Mouse (Mus musculus) embryo, embryonic 11 days (tissue): ENCODE results near the gene Celsr3.

Experiments
- DNase-seq: peaks from one replicate; pipeline ENCODE4 v3.0.0-alpha.2; 2015

Gene Celsr3

DNA sequence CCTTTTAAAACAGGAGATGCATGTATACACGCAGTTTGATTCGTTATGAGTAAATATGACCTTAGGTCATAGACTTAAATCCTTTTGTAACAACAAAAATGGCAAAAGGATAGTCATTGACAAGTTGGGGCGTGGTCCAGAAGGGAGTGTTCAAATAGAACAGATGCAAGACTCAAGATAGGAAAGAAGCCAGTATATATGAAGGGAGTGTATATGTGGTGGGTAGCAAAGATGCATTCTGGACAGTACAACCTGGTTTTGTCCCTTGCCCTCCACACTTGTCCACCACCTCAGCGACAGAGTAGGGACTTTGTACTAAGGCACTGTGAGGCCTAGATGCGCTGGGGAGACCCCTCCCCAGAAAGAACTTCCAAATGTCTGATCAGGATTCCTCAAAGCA lies 18.4 kb upstream of the Celsr3 start:
- DNase-seq: no peak

DNA sequence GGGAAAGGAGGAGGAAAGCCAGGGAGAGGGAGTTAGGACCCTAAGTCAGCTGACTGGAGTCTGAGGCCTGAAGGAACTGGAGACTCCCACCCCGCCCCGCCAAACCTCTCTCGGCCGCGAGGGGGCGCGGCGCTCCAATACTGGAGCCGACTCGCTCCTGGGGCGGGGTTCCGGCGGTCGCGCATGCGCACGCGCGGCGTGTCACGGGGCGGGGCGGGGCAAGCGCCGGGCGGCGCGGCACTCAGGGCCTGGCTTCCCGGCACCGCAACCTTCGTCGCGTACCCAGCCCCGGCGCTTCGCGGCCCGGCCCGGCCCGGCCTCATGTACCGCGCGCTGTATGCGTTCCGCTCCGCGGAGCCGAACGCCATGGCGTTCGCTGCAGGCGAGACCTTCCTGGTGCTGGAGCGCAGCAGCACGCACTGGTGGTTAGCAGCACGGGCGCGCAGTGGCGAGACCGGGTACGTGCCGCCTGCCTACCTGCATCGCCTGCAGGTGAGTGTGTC lies 17.9 kb upstream of the Celsr3 start, which contains the start of gene Nckipsd:
TSS of gene Nckipsd (plus strand) at position 206 of the 503 bp plus-strand sequence.
- peak; percentile 95 for DNase-seq

- no peak for DNase-seq
These were observed 16.9 kb upstream of the Celsr3 start for GRCm38 (mm10) chr9:108809188-108809587.

DNA sequence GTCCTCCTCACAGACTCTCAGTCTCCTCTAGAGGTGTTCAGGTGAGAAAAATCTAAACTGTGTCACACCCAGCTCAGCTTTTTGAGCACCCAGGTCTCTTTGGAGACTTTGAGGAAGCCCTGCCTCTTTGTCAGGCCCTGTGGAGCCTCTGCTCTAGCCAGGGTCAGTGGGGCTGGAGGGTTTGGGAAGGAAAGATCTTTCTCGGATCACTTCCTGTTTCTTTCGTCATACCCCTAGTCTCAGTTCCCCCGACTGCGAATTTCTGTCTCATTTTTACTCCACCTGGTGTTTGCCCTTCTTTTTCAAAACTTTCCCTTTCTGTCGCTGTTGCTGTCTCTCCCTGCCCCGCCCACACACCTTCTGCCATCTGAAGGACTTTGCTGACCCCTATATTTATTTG lies 16.4 kb upstream of the Celsr3 start:
- no peak for DNase-seq

- no peak for DNase-seq
These were observed 15.6 kb upstream of the Celsr3 start for GRCm38 (mm10) chr9:108810516-108810915.

DNA sequence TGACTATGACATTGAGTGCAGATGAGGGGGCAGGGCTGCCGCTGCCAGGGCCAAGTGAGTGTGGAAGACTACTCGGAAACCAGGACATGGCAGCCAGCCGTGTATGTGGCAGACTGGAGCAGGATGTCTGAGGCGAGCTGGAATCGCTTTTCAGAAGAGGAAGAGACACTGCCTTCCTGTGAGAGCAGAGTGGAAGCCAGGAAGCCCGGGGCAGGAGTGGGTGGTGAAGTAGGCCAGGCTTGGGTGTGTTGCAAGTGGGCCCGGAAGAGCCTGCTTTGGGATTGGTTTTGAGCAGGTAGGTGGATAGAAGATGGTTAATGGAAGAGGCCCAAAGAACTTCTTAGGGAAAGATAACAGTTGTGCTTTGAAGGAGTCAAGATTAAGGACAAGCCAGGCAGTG lies 10.6 kb upstream of the Celsr3 start:
- DNase-seq: no peak

- DNase-seq: peak; percentile 55
These were observed 6.6 kb upstream of the Celsr3 start for GRCm38 (mm10) chr9:108819495-108819894.

DNA sequence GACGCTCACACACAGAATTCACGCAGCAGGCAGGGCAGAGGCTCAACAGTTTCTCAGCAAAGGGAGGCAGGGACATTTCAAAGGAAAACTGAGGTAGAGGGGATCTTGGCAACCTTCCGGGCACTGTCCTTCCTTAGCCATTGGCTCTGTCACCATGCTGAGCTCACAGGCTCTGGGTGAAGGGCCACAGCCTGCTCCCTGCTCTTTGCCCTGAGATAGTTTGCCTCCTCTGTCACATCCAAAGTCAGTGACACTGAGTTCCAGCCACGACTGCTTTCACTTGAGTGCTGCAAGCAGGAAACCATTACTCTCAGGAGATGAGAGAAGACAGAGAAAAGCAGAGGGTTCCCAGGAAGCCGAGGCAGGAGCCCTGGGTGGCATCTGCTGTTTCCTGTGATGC lies 6.0 kb upstream of the Celsr3 start:
- DNase-seq: no peak

DNA sequence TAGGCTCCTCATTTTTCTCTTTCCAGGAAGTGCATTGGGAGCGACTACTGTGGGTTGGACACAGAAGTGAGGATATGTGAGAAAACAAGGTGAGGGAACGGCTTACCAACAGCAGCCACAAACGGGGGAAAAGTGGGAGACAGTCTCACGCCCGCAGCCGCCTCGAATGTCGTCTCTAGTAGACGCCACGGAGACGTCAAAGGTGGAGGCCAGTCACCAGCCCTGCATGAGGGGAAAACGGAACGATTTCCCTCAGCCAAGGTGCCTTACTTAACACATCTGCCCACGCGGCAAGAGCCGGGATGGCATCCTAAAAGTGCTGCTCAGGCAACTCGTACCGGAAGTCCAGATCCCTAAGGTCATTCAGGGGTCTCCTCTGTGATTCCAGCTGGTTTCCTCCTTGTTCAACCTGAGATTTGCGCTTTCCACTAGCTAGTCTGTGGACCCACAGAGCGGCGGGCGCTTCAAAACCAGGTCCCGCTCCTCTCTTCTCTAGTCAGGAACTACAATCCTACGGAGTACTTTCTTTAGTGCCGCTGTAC lies 1.9 kb upstream of the Celsr3 start:
- DNase-seq: peak; percentile 28

- DNase-seq: peak; percentile 82
These were observed 1.2 kb upstream of the Celsr3 start for GRCm38 (mm10) chr9:108824755-108825413.

- DNase-seq: peak; percentile 84
These were observed 700 bp downstream of the Celsr3 start for GRCm38 (mm10) chr9:108826700-108827340.

DNA sequence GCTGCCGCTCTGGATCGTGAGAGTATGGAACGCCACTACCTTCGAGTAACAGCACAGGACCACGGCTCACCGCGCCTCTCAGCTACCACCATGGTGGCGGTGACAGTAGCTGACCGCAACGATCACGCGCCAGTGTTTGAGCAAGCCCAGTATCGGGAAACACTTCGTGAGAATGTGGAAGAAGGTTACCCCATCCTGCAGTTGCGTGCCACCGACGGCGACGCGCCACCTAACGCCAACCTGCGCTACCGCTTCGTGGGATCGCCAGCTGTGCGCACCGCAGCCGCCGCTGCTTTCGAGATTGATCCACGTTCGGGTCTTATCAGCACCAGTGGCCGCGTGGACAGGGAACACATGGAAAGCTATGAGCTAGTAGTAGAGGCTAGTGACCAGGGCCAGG lies 1.3 kb downstream of the Celsr3 start:
- DNase-seq: no peak

DNA sequence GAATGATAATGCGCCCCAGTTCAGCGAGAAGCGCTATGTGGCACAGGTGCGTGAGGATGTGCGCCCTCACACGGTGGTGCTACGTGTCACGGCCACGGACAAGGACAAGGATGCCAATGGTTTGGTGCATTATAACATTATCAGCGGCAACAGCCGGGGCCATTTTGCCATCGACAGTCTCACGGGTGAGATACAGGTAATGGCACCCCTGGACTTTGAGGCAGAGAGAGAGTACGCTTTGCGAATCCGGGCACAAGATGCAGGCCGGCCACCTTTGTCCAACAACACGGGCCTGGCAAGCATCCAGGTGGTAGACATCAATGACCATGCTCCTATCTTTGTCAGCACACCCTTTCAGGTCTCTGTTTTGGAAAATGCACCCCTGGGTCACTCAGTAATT lies 1.8 kb downstream of the Celsr3 start:
- no peak for DNase-seq

DNA sequence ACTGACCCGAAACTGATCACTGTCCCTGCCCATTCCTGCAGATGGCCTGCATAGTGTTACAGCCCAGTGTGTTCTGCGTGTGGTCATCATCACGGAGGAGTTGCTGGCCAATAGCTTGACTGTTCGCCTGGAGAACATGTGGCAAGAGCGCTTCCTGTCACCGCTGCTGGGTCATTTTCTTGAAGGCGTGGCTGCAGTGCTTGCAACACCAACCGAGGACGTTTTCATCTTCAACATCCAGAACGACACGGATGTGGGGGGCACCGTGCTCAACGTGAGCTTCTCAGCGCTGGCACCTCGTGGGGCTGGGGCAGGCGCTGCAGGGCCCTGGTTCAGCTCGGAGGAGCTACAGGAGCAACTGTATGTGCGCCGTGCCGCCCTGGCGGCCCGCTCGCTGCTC lies 5.5 kb downstream of the Celsr3 start:
- DNase-seq: peak; percentile 20

- peak; percentile 98 for DNase-seq
These were observed 6.4 kb downstream of the Celsr3 start for GRCm38 (mm10) chr9:108832390-108833108.

GRCm38 (mm10) chr9:108842989-108843388 lies 16.9 kb downstream of the Celsr3 start:
- peak; percentile 35 for DNase-seq

- DNase-seq: no peak
These were observed 19.3 kb downstream of the Celsr3 start for GRCm38 (mm10) chr9:108845390-108845789.

DNA sequence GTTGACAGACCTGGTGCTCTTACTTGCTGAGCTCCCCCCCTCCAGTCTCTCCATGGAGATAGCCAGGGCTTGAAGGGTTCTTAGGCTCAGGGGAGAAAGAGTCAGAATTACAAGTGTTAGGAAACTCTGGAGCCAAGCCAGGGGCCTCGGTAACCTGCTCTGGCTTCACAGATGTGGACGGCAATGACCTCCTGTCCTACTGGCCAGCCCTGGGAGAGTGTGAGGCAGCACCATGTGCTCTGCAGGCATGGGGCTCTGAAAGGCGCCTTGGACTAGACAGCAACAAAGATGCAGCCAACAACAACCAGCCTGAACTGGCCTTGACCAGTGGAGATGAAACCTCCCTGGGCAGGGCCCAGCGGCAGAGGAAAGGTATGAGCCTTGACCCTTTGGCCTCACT lies 21.3 kb downstream of the Celsr3 start:
- no peak for DNase-seq

DNA sequence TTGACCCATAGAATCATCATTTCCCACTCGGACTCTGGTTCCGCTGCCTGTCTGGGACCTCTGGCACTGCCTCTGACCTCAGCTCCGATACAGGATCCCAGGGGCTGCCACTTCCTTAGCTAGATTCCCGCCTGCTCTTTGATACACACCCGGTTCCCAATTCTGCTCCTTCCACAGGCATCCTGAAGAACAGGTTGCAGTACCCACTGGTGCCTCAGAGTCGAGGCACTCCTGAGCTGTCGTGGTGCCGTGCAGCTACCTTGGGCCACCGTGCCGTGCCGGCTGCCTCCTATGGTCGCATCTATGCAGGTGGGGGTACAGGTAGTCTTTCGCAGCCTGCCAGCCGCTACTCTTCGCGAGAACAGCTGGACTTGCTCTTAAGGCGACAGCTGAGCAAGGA lies 22.3 kb downstream of the Celsr3 start:
- no peak for DNase-seq

DNA sequence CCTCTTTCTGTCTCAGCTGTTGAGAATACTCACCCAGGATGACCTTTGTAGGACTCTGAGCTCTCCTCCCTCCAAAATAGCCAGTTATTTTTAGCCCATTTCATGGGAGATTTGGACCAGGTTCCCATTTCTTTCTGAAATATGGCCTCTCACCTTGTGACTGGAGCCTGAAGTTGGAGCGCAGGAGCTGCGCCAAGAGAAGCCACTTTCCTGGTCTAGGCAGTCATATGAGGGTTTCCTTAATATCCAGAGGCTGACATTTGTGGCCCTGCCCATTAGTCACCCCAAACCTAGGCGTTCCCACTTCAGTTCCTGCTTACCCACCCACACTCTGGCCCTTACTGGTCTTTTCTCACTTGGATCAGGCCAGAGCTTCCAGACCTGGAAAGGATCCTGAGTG lies 26.9 kb downstream of the Celsr3 start, which contains the start of gene Slc26a6:
TSS of gene Slc26a6 (plus strand) at position 308 of the 400 bp plus-strand sequence.
- no peak for DNase-seq

GRCm38 (mm10) chr9:108853635-108854240 lies 27.6 kb downstream of the Celsr3 start:
- peak; percentile 97 for DNase-seq

DNA sequence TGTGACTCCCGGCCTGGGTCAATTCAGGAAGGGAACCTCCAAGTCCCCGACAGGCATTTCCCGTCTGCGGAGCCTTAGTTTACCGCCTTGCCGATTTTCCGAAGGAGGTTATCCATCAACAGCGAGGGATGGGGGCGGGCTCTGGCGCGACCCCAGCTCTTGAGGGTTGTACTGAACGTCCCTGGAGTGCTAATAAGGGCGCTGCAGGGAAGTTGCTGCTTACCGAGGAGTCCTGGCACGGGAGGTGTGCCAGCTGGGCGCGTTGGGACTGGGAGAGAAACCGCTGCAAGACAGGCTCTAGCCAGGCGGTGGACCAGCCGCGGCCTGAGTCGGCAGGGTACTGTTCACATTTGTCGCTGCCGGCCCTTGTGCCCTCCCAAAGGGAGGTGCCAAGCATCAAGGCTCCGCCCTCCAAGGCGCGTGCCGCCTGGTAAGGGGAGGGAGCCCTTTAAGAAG lies 28.1 kb downstream of the Celsr3 start:
- peak; percentile 94 for DNase-seq

DNA sequence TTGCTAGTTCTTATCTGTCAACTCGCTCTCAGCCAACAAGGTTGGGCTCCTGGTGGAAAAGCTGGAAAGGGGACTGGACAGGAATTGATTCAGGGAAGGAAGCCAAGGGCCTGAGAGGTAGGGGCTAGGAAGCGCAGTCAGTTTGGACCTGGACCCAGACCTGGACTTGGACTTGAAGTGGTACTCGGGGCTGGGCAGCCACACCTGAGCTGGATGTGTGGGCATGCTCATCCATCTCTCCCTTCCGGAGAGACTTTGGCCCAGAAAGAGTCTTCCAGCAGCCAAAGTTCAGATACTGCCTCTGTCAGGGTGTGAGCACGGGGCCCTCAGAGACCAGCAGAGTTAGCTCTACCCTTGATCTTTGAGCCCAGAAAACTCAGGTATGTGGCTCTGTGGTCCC lies 29.2 kb downstream of the Celsr3 start:
- DNase-seq: no peak
